Mouse (Mus musculus) erythroblast, adult 5-6 weeks (primary cell): ENCODE data around the gene Gm45234. TPM values are rescaled to one million over a fixed set of nuclear protein-coding genes. Genes with fewer than 3 reads are reported as not detected.
A peak's percentile ranks its signal among the peaks of the same experiment; 100 is the strongest.

Experiments used
- ATAC-seq: replicated peaks from 2 replicates; pipeline ENCODE4 v1.8.0; 2016; ENCODE audit warnings: moderate number of reproducible peaks, mild to moderate bottlenecking, moderate TSS enrichment, inconsistent platforms; ENCODE audit not compliant: poor library complexity, low FRiP score, severe bottlenecking
- total RNA-seq, 2 experiments: library from RNA; stranded (forward) in 1 of 2; stranded (reverse) in 1 of 2; fragments of 150-400 nt in 1 of 2; fragments of 200-764, 138-1000 nt in 1 of 2; gene quantifications; 2 replicates each; pipeline versions ENCODE4 v1.2.3 to v1.2.4; 2015 to 2017; ENCODE audit warnings: low replicate concordance in 2 of 2

Gene Gm45234
- total RNA-seq, 2 experiments from 2014 or later = not detected

DNA sequence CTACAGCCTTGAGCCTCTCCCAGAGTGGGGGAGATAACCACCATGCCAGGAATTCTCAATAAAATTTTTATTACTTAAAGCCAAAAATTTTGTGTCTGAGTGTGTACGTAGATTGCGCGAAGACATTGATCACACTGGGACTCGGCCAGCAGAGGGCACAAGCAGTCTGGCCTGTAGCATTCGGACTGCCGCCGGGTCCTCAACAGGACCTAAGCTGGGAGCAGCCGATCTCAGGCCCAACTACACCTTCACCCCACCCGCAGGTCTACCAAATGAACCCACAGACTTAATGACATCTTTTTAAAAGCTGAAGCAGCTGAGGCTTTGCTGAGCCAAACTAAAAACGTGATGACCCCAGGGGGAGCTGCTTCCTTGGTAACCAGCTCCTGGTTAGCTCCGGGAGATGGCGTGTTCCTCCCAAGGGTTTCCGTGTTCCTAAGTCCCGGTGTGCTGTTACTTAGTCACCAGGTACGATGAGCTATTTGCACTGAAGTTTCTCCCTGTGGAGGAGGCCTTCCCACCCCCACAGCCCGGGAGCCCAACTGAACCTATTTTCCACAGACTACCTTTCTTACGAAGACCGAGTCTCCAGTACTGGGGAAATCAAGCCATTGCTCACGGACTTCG lies 38.8 kb downstream of the Gm45234 start:
- no peak for ATAC-seq

DNA sequence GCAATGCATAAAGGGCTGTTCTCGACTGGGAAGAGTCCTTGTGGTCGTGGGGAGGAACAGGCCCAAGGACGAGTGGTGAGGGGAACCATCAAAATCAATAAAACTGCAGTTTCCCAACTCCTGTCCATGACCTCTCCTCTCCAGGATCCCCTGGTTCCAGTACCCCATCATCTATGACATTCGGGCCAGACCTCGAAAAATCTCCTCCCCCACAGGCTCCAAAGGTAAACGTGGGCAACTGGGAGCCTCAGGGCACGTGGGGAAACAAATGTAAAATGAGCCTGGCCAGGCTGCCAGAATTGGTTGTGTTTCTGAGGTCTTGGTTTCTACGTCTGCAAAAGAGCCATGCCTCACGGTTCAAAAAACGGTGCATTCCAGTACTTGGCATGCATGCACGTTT lies 42.9 kb downstream of the Gm45234 start:
- no peak for ATAC-seq

DNA sequence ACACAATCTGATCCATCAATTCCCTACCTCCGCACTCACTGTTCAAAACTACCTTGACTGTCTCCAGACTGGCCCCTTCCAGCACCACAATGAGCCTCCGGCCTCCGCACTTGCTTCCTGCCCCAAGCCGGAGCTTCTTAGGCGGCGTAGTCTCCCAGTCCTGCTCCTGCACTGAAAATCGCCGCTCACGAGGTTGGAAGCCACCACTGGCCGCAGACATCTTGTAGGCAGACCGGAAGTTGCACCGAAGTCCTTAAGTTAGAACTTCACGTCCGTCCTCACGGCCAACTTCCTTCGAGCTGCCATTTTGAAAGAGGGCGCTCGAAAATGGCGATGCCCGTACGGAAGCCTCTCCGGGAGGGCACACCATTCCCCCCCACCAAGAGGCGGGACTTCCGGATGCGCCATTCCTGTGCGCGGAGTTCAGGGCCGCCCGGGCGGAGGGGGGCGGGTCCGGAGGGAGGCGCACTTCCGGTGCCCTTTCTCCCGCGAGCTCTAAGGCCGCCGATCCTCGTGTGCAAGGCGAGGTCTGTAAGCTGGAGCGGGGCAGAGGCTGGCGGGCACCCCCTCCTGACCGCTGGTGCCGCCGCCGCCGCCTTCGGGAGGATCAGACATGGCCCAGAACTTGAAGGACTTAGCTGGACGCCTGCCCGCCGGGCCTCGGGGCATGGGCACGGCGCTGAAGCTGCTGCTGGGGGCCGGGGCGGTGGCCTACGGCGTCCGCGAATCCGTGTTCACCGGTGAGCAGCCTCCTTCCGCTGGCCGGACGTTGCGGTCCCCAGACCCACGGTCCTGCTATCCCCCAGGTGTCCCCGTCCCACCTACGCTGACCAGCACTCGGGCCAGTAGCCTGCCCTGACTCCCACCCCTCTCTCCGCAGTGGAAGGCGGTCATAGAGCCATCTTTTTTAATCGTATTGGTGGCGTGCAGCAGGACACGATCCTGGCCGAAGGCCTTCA lies 43.7 kb downstream of the Gm45234 start, which contains the start of the genes Emg1 and Phb2:
TSS of gene Emg1 (minus strand) at position 355 of the 959 bp plus-strand sequence.
TSS of gene Phb2 (plus strand) at position 513 of the 959 bp plus-strand sequence.
- peak; percentile 94 for ATAC-seq

DNA sequence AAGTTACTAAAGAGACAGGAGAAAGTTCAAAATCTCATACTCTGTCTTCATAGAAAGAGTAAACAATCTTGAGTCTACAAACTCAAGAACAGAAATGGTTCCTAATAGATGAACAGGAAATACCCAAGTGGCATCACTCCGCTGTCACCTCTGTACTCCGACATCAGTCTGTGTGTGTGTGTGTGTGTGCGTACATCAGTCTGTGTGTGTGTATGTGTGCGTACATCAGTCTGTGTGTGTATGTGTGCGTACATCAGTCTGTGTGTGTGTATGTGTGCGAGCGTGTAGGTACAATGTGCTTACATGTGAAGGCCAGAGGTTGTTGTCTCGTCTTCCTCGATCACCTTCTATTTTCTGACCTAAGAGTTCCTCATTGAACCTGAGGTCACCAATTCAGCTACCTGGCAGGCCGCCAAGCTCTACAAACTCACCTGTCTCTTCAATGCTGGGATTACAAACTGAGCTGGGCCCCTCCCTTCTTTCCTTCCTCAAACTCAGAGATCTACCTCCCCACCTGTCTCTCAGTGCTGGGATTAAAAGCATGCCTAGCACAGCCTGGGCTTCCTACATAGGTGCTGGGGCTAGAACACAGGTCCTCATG lies 47.4 kb downstream of the Gm45234 start:
- no peak for ATAC-seq

DNA sequence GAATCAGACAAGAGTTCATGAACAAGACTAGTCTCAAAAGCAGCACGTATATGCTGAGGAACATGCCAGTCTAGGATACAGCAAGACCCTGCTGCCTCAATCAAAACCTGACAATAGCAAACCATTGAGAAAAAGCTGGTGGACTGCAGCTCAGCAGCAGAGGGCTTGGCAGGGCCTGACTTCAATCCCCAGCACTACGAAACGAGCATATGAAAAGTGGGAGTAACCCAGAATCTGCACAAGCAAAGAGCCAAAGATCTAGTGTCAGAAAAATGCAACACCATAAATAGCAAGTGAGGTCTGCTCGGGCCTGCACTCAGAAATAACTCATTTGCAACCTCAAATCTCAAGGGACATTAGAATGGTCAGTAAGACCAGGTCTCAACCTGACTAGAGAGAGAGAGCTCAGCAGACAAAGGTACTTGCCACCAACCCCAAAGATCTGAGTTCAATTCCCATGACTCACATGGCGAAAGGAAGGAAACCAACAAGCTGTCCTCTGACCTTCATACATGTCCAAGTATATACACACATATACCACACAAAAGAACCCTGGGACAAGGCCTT lies 49.7 kb downstream of the Gm45234 start:
- no peak for ATAC-seq

DNA sequence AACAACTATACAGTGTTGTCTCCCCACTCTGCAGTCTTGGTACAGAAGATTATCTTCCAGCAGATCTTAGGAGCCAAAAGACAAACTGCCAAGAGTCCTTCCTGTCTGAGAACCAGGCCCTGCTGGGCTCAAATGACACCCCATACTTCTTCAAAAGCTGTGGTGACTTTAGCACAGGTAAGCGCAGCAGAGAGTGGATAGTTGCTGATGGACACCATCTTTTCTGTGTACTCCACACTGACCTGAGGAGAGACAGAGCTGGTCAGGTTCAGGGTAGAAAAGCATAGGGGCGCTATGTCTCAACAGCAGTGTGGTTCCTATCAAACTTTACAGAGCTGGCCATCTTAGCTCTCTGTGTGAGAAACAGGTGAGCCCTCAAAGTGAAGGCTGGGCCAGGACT lies 51.4 kb downstream of the Gm45234 start:
- no peak for ATAC-seq

DNA sequence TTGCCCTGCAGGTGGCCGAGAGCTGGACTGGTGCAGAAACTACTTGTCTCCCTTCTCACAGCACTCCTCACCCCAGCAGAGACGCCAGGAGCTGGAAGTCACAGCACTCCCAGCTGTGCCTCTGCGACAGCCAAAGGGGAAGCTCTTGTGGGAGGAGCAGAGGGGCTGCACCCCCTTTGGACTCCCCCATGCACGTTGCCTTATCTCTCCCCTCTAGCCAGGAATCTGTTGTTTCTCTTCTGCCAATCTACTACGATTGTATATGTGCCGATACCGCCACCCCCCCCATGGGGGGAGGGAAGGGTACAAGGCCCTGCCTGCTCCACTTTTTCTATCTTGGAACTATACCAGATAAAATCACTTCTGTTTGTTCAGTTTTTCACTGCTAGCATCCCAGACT lies 52.0 kb downstream of the Gm45234 start:
- no peak for ATAC-seq

DNA sequence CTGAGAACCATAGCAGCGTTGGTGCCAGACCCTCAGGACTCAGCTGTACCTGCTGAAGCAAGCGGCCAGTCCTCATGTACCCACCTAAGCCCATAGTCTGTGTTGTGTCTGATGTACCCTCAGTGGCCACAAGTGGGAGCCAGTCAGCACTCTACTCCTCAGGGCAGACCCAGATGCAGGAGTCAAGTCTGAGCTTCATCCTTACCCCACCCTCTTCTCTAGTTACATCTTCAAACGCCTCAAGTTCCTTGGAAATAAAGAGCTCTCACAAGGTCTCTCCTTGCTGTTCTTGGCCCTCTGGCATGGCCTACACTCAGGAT lies 53.1 kb downstream of the Gm45234 start:
- peak; percentile 74 for ATAC-seq

DNA sequence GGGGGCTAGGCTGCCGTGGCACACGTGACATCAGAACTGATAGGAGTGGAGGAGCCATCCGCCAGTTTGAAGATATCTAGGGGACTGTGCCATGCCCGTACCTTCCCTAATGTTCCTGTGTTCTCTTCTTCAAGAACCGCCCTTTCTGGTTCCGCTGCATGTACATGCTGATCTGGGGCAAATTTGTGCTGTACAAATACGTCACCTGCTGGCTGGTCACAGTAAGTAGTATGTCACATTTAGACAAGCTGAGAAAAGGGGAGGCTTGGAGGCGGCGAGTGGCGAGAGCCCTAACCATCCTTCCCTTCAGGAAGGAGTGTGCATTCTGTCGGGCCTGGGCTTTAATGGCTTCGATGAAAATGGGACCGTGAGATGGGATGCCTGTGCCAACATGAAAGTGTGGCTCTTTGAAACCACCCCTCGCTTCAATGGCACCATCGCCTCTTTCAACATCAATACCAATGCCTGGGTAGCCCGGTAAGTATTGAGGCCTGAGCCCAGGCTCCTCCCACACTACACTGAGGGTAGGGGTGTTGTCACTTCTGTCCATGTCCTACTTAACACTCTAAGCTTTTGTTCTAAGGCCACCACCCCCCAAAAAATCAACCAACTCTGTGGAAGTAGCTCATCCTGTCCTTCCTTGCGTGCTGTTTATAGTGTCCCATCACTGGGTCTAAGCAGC lies 53.6 kb downstream of the Gm45234 start:
- ATAC-seq = peak; percentile 34; the same call in 1 of the 2 replicates

DNA sequence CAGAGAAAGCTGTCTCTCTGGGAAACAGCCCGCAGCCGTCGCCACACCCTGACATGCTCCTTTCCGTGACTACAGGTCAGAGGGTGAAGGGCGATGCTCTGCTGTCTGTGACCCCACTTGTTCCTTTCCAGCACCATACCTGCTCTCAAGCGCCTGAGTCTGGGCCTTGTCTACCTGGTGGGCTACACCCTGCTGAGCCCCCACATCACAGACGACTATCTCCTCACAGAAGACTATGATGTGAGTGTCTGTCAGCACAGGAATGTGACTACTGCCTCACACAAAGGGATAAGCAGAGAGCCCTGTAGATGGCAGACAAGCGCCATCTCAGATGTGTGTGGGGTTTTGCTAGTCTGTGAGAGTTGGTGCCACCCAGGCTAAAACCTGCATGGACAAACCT lies 54.5 kb downstream of the Gm45234 start:
- ATAC-seq = no peak

DNA sequence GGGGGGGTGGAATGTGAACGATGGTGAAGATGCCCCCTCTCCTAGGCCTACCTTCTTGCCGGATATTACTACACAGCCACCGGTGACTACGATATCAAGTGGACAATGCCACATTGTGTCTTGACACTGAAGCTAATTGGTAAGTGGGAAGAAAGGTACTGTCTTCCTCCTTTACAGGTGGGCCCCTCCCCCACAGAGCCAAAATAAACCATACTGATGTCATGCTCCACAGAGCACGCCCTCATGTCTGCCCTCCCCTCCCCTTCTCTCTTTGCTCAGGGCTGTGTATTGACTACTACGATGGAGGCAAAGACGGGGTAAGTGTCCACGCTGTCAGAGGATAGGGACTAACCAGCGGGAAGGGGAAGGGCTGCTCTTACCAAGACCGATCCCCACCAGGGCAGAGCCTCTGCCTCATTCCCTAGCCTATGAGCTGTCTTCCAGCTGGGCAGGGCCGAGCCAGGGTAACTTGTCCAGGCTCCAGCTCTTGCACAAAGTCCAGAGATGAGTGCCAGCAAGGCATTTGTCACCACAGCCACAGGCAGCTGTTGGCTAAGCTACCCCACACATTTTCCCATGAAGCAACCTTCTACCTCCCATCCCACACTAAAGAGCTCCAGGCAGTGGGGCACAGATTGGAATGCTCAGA lies 55.7 kb downstream of the Gm45234 start:
- ATAC-seq = no peak

DNA sequence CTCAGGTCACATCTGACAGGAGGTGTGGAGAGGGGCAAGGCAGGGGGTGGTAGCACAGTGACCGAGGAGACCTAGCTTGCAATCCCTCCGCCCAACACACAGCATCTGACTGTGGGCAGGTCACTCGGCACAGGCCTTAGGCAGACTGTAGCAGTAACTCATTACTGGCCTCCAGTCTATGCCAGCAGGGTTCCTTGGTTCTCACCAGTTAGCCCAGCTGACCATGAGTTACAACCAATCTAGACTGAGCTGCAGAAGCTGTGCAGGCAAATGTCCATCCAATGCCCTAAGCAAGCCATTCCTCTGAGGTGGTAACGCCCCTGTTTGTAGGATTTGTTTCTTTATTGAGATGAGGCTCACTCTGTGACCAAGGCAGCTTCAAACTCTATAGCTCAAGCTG lies 56.5 kb downstream of the Gm45234 start:
- no peak for ATAC-seq

DNA sequence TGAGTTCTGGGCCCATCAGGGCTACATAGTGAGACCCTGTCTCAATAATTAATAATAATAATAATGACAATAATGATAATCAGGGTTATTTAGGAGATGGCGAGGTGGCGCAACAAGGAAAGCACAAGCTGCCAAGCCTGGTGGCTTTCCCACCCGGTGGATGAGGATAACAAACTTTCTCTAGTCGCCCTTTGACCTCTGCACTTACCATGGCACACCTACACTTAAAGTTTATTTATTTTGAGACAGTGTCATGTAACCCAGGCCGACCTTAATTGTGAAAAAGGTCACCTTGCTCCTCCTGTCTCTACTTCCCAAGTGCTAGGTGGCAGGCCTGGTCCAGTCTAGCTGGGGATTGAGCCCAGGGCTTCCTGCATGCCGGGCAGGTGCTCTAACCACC lies 57.1 kb downstream of the Gm45234 start:
- ATAC-seq = no peak

DNA sequence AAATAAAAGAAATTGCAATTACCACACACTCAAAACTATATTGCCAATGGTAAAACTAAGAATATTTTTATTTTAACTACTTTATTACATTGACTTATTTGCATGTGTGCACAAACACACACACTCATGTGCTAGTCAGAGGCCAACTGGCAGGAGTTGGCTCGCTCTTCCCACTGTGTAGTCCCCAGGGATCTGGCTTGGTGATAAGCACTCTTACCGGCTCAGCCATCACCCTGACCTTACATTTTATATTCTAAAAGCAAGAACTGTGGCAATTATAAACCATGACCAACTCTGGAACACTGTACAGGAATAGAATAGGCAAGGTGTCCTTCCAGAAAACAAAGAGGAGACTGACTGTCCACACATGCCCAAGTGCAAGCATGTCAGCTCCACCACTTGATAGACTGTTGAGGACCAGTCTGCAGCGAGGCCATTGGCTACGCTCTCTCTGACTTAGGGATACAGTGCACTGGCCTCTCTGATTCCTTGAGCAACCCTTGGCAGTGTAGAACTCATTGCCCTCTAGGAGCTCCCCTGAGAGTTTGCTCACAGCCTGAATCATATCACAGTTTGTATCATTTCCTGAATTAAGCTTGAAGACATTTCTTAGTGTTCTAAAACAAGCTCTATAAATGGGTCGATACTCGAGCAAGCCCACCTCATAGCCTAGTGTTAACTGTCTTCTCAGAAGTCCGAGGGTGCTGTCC lies 59.2 kb downstream of the Gm45234 start:
- ATAC-seq = no peak

DNA sequence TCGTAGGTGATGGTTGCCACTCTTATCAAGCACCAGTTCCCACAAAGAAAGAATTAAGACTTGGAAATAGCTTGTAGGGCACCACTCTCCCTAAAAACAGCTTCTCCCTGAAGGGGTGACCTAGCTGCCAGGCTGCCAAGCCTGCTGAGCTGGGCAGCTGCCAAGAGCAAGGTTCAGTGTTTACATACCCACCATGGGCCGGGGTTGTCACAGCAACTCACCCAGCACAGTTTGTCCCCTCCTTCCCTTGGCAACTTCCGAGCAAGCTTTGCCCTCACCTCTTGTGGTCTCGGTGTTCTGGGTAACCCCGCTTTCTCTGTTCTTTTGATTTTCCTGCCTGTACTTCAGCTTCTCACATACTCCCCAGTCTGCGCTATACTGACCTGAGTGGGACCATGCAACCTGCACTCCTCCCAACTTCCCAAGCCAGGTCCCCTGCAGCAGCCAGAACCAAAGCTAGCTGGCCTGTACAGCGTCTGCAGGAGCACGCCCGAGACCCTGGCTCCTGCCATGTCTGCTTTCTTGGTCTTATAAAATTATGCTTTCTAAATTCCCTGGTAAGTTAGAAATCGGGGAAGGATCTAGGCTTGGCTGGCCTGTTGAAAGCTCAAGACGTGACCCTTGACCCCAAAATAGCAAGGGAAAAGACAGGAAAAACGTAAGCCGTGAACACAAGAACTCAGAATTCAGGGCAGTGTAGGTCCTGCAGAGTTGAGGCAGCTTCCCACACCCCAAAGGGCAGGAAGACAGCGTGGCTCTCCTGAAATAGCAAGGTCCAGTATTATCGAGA lies 61.5 kb downstream of the Gm45234 start:
- ATAC-seq = no peak

DNA sequence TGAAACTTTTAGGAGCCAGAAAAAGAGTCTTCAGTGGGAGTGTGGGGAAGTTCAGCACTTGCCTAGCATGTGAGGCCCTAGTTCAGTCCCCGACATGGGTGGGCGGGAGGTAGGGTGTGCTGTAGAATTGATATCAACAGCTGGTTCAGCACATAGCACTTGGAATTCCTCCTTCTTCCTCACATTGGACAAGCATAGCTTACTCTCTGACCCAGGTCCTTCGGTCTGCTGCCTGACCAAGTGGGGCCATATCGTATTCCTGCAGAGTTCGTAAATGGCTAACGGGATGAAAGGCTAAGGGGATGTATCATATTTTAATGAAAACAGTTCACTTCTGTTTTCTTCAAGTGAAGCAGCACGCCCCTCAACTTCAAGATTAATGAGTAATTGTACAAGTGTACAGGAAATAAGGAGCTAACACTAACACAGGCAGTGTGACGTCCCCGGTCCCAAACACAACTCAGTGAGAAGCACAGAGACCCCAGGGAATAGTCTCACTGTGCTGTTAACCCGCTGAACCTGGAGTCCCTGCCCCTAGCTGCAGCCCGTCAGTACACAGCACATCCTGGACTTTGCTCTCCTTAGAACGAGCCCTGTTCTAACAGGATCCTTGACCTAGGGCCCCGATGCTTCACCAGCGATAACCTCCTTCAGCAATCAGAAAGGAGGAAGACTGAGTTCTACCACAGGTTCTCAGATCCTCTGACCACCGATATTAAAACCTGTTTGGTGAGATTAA lies 62.4 kb downstream of the Gm45234 start:
- ATAC-seq = no peak

DNA sequence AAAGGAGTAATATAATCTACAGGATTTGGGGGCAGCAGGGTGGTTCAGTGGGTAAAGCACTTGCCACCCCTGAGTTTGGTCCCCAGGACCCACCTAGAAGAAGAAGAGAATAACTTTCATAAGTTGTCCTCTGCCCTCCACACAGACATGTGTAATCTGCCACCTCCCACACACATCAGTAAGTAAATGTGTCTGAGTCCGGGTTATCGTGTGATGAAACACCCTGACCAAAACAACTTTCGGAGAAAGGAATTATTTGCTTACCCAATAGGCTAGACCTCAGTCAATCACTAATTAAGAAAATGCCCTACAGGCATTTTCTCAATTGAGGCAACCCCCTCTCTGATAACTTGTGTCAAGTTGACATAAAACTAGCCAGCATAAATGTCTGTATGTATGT lies 65.3 kb downstream of the Gm45234 start:
- no peak for ATAC-seq
